Mouse (Mus musculus) induced T-regulatory cell, adult 2 months (primary cell): ENCODE measurements around the gene Slit2.

Source experiments
- DNase-seq: peaks from one replicate; pipeline ENCODE4 v3.0.0-alpha.2; 2012; ENCODE audit warnings: low read depth

Gene Slit2

DNA sequence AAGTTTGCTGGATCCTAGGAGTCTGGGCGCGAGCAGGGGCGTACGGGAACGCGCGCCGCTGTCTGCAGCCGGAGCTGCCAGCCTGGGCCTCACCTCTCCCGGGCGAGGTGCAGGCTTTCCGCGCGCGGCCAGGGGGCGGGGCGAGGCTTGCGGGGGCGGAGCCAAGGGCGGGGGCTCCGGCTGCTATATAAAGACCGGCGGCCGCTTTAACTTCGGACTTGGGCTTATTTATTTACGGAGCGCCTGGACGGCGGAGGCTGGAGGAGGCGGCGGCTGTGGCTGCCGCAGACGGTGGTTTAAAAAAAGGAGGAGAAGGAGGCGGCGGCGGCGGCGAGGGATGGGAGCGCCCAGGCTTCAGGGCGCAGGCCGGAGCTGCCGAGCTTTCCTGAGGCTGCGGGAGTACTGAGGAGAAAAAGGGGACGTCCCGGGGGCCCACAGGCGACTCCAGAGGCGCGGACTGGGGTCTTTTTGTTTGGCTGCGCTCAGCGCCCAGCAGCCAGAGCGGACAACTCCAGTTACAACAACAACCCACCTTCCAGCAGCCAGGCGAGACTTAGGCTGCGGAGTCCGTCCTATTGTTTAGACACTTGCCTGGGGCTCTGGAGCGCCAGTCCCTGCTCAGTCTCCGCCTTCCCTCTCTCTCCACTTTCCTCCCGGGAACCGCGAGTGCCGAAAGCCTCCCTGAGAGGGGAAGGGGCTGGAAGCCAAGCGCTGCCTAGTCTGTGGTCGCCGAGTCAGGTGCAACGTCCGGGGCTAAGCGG is at the start of gene Slit2:
Gene Slit2, plus strand, starts transcription at position 198 of the 761 bp plus-strand sequence.
- peak; percentile 28 for DNase-seq

DNA sequence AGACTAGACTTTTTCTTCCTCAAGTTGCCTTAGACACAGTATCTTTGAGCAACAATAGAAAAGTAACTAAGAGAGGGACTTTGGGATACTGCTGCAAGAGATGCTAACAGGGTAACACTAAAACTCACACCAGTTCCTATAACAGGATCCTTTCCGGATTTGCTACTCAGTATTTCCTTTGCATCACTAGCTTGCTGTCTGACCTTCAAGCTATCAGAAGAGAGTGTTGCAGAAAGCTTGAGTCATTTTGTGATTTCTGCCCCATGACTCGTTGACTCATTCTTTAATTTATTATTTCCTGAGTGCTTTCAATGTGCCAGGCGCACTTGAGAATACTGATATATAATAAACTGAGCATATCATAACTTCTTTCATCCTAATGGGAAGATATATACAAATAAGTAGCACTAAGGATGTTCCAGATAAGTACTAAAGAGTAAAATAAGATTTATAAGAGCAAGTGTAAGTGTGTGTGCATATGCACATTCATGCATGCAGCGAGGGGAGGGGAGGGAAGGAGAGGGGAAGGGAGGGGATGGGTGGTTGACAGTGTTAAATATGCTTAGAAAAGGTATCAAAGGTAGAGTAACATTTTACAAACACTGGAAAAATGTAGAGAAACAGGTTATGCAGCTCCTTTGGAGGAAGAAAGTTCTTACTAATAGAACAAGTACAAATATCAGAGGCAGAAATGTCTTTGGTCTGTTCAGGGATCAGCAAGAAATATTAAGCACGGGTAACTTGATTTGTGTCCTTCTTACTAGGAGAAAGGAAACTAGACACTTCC is 44.2 kb upstream of the Slit2 start:
- no peak for DNase-seq

DNA sequence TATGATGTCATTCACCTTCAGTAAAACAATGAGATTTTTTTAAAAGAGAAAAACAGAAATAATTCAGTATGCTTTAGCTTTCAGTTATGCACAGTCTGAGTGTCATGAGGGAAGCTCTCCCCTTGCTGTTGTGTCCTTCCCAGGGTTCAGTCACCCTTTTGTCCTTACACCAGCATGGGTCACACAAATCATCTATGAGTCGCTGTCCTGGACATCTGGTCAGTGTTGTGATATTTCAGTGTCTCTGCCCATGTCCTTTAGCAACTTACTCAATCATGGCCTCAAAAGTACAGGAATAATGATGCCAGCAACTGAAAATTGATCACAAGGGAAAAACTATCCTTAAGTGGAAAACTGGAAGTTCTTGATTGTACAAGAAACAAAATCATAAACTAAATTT is 26.5 kb upstream of the Slit2 start:
- DNase-seq: no peak

DNA sequence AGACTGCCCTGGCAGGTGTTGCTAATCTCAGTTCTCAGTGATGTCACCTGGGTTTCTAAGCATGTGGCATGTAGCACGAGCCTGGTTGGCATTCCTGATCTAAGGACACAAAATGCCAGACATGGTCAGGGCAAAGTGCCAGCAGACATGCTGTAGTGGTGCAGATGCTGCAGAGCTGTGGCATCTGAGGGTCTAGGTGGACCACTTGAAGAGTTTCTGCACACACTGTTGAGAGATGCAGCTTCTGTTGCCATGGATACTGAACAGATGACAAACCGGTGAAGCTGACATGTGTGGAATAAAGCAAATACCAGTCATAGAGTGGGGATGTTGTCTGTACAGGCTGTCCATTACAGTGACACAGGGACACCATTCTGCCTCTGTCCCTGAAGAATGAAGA is 7.1 kb upstream of the Slit2 start:
- no peak for DNase-seq

DNA sequence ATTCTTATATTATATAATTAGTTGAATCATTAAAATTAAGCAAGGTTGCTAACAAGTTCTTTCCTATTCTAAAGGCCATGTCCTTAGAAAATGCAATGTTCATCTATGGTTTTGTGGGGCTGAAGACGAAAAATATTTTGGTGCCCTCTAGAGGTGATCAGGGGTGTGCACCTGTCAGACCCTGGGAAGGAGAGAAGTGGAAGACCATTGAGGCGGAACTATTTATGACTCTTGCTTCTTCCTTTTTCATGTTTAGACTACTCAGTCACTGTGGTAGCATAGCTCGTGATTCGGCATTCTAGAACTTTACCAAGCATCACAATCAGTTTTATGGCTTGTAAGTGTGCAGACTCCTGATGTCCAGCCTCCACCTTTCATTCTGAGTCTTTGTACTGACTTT is 3.6 kb upstream of the Slit2 start:
- DNase-seq: peak; percentile 0

DNA sequence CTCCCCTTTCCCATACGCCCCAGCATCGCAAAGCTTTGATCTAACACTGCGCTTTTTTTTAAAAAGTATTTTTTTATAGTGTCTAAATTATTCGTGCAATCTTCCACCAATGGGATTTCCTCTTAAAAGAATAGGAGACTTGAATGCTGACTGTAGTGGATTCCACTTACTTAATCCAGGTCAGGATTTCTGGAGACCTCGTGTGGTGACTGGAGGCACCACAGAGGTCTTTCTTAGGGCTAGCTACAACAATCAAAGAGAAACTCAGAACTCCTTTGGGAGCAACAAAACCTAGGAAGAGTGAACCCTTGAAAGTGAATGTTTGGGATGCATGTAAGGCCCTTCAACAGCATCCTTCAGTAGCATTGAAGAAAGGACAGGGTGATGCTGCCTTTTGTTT is 2.5 kb upstream of the Slit2 start:
- no peak for DNase-seq

DNA sequence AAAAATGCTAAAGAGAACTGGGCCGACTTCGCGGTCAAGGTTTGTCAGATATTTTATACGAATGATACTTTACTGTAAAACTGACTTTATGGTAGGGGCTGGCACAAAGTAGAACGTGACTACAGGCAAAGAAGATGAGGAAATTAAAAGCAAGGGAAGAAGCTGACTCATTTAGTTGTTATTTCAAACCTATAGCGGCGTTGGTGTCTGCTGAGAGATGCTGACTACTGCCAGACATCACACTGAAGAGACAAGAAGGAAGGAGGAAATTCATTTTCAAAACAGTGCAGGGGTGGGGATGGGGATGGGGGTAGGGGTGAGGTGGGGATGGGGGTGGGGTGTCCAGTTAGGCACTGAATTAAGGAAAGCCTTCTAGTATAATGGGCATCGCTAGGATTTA is 987 bp upstream of the Slit2 start:
- no peak for DNase-seq

DNA sequence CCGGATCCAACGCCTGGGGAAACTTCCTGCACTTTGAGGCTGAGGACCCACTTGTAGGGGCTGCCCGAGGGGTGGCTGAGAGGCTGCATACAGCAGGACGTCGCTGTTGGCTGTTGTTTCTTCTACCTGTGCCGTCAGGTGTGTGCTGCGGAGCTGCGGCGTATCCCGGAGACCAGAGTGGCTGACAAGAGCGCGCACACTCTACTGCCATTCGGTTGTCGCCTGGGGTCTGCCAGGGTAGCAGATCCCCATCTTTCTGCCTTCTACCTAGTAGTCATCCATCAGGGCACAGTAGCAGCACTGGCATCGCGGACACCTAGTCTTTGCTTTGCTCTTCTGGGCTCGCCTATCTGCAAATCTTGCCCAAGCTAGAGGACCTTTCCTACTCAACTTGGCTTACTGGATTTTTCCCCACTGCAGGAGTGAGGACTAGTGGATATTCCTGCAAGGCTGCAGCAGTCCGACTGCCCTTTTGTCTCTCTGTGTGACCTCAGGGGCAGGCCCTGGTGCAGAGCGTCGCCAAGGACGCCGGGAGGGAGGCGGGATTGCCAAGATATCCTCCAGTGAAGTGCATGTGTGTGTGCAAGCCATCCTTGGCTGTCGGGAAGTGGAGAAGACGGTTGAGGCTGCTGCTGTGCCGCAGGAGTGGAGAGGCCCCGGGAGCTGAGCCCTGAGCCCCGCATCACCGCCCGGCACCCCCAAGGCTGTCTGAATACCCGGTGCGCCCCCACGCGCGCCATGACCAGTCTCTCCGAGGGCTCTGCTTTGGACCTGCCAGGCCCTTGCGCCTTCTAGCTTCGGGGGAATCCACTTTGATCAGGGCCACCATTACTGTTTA is 1.0 kb downstream of the Slit2 start:
- no peak for DNase-seq

DNA sequence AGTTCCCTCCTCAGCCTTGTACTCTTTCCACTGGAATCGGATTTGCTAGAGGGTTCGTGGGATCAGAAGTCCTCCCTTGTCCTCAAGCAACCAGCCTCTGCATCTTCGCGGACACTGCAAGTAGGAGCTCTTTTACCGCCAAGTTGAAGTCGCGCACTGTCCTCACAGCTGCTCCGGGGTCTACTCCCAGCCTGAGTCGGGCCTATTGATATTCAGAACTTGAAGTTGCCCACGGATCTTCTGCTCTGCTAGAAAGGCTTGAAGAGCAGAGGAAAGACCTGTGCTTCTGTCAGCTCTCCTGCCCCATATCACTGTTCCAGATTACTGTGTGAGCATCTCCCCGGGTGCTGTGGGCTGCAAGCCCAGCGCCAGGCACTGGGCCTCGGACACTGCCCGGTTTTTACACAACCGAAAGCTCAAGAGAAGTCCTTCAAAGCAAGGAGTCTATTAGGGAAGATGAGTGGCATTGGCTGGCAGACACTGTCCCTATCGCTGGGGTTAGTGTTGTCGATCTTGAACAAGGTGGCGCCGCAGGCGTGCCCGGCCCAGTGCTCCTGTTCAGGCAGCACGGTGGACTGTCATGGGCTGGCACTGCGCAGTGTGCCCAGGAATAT is 1.8 kb downstream of the Slit2 start:
- peak; percentile 0 for DNase-seq

DNA sequence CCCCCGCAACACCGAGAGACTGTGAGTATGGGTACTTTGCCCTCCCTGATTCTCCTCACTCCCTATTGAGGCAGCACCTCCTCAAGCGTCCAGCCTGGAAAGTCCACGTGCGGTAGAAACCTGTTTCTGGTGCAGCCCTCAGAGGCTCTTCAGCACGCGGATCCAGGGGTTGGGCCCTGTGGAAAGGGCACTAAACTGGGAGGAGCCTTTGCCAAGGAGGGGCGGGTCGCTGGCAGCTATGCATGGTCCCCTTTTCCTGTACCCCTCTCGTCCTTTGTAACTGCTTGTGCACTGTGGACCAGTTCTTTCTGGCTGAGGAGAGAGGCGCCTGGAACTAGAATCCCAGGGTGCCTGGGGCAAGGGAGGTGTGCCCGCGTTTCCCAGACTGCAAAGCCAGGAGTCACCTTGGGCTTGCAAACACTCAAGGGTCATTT is 2.3 kb downstream of the Slit2 start:
- DNase-seq: no peak

DNA sequence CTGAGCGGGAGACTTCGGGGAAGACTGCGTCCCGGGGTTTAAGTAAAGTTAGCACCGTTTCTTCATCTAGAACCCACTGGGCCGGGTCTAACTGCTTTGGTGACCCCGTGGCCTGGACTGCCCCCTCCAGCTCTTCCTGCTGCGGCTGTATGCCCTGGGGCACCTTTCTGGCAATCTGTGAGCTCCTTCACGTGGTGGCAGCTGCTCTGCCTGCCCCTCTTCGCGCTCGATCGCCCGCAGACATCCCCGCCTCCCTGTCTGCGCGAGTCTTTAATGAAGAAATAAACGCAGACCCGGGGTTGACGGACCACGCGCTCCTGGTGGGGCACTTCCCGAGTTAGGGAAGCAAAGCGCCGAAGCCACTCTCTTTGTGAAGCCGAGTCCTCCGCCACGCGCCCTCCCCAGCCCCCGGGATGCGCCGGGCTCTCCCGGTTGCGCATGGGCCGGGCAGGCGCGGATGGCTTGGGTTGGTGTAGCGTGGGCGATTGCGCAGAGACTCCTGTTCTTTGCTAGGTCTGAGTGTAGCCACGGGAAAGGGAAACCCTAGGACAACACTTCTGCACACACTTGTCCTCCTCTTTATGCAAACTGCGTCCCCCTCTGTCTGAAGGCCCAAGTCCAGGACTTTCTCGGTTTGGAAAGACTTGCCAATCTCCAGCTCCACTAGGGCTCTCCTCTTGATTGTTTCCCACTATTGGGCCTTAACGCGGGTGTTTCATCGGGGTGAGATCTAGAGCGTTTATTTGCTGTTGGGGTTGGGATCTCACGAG is 3.1 kb downstream of the Slit2 start:
- DNase-seq: no peak

DNA sequence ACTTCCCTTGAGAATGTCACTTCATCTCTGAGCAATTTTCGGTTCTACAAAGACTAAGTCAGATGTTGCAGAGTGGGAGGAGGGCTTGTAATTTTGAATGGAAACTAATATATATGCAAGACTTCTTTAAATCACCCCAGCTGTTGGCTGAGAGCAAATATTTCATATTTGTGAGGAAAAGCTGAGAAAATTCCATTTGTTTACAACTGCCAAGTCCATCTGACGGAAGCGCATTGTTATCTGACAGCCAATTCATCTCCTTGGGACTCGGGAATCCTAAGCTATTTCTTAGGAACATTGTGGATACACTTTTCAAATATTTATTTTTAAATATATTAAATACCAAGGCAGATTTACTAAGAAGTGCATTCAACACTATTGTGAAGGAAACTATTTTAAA is 8.0 kb downstream of the Slit2 start:
- DNase-seq: no peak

DNA sequence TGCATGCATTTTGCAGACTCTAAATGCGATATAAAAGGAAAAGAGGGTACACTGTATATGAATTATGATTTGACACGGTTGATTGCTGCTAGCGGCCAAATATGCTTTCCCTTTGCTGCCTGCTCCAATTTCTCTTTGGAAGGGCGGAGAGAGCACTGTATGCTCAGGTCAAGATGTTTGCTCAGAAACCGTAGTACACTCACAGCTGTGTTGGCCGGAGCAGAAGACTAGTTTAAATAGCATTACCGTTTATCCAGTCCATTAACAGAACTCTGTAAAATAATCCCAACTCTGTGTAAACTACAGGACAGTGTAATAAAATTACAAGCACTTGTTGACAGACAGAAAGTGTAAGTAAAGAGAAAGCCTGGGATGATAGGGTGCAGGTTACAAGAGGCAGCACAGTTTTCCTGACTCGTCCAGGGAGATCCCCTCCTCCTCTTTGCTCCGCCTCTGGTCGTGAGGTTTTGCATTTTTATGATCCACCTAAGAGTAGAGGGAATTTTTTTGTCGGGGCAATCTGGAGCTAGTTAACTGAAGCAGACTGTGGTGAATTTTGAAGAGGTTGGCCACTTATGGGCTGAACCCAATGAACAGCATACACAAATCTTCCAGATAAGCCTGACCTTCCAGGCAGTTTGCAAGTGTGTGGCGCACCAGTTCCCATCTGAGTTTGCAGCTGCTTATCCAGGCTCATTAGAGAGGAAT is 20.9 kb downstream of the Slit2 start:
- no peak for DNase-seq

DNA sequence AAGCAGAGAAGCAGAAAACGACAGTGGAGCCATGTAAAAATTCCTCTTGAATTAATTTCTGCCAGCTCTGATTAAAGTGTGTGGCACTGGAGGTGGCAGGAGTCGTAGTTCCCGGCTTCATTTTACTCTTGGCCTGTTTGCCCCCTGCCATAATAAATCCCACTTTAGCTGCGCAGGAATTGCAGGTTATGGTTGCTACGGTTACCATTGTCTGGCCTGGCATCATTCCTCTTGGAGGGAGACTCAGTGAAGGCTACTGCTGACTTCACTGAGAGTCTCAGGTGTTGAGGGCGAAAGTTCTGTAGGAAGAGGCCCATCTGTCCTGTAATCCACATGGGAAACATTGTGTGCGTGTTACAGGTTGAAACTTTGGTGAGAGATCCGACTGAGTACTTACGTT is 22.6 kb downstream of the Slit2 start:
- DNase-seq: no peak

DNA sequence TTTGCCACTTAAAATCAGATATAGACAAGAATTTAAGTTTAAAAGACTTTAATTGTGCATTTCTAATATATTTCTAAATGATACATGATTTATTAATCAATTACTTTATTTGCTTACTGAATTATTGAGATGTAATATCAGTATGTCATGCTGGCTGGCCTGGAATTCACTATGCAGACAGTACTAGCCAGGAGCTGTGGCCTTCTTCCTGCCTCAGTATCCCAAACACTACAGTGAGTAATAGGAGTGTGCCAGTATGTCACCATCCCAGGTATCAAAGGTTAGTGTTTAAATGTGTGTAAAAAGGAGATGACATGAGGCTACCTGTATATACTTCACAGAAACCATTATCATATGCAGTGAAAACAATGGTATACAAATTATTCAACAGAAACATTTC is 23.1 kb downstream of the Slit2 start:
- no peak for DNase-seq

DNA sequence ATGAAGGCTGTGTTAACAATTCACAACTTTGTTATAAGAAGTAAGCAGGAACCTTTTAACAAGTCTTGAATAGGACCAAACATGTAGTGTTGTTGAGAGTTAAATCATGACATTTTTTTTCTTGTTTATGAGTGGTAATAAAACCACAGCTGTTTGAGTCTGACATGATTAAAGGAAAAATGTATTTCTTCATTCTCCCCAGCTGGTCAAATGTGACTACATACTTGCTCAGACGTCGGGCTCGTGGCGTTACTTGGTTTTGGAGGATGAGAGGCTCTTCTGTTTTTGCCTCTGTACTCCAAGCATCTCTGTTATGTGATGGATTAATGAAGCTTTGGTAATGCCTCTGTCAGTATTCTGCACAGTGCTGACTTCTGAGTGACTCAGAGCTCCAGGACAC is 40.5 kb downstream of the Slit2 start:
- DNase-seq: no peak

DNA sequence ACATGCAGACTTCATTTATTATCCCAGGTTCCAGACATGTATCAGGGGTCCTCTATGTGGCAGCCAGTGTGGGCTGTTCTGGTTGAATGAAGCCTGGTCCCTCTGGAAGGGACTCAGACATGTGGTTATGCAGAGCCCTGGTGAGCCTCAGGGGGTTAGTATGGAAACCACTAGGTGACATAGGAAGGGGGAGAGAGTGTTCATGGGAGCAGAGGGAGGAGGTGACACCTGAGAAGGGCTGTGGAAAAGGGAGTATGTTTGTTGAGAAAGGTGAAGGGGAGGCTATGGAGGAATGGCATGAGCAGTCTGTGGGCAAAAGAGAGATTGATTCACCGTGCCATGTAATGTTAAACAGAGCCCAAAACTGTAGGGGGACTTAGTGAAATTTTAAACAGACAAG is 51.9 kb downstream of the Slit2 start:
- no peak for DNase-seq

DNA sequence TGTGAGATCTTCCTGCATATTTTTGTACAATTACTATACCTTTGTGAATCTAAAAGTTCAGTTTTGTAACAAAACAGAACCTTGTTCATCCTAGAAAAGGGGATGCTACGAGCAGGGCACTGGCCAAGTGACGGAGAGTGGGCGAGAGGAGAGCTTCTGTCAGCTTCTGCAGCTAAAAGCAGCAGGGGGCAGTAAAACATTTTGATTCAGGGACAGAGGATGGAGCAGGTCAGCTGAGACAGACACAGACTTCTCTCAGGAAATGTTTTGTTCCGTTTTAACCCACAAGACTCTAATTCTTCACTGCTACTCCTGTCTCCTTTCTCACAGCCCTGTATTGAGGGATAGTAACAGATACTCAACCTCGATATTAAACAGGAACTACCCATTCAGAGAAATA is 55.1 kb downstream of the Slit2 start:
- DNase-seq: no peak

DNA sequence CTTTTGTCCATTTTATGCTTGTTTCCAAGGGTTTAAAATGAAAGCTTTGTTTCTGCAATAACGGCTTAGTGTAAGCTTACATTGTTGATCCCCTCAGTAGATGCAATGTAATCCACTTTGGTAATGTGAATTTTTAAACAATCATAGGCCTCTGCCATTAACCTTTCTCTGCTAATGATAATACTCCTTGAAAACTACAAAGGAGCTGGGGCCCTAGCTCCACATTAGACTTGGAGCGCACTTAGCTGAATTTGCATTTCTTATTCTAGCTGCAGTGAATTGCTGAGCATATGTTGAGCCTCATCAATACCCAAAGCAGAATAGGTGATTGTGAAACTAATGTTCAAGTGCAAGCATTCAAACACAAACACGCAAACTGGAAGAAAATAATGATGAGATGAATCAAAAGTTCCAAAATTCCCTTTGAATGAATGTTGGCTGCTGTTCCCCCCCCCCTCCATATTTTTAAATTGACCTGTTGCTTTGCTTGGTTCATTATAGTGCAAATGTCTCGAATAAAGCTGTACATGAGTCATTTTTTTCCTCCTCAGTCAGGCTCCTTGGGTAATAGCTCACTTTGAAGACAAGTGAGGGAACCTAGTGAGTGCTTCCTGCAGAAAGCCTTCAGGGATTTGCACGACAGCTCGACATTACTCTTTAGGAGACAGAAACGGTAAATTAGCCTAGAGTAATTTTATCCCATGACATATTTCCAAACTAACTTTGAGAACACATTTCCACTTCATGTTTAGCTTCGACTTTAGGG is 66.2 kb downstream of the Slit2 start:
- DNase-seq: no peak
